Mouse (Mus musculus): ENCODE results near the gene Itgb5. TPM values are rescaled to one million over a fixed set of nuclear protein-coding genes. Genes with fewer than 3 reads are reported as not detected.

The Itgb5 gene
- polyA plus RNA-seq, 1 experiment from 2014 or later = 25.0 TPM

DNA sequence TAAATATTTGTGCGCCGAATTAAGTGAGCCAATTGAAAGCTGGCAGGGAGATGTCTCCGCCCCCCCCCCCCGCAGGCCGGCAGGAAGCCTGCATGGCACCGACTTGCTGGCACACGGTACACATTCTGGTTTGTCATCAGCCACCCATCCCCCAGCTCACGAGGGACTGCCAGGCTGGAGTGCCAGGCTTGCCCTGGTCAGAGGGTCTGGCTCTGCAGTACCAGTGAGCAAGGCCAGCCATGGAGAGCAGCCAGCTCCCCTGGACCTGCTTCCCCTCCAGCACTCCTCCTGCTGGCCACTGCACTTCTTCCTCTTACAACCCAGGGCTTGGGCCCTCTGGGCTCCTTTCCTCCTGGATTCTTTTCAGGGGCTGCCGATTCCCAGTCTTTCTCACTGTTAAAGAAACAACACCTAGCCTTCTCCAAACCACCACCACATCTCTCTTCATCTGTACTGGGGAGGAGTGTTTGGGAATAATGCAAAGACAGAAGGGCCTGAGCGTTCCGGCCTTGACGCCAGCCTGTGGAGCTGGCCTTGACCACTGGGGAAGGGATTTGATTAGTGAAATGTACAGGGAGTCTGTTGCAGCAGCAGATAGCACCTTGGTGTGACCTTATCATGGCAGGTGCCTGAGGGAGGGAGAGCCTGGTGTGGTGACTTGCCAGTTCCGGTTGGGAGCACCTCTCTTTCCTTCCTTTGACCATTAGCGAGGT lies 30.7 kb downstream of the Itgb5 start:
- Histone ChIP-seq H3K9me3 (ENCODE audit: control insufficient read depth, low read length) (no peaks in the 10 kb centered on the region), H3K36me3 (ENCODE audit: control insufficient read depth, insufficient read depth, low read length) (no peaks in the 10 kb centered on the region), H3K4me2 (peak overlapping the region; percentile 13; the same call in 1 of the 2 replicates), H3K27ac (ENCODE audit: low read depth, low read length) (no peak overlapping the region), H3K27me3 (replicated peaks; ENCODE audit: control insufficient read depth, insufficient read depth, low read length) (no peaks in the 10 kb centered on the region), H3K4me3 (ENCODE audit: low read depth, low read length) (no peak overlapping the region), H3K9ac (ENCODE audit: low read depth, low read length) (no peak overlapping the region), H3K4me1 (replicated peaks; ENCODE audit: control insufficient read depth, insufficient read depth, low read length) (no peaks in the 10 kb centered on the region)
- ATAC-seq (replicated peaks; ENCODE audit: low FRiP score) (no peak), DNase-seq (ENCODE audit: low spot score) (no peak)
- 48% methylated on average over 14 of the region's 14 CpGs for WGBS

- WGBS = 80% methylated on average over 4 of the region's 4 CpGs
- DNase-seq (ENCODE audit: low spot score) (no peak), ATAC-seq (replicated peaks; ENCODE audit: low FRiP score) (no peak)
- Histone ChIP-seq H3K27ac (ENCODE audit: low read depth, low read length) (no peak overlapping the region), H3K4me3 (ENCODE audit: low read depth, low read length) (no peak overlapping the region), H3K4me1 (replicated peaks; ENCODE audit: control insufficient read depth, insufficient read depth, low read length) (no peaks in the 10 kb centered on the region), H3K4me2 (no peak overlapping the region), H3K9ac (ENCODE audit: low read depth, low read length) (no peak overlapping the region), H3K36me3 (ENCODE audit: control insufficient read depth, insufficient read depth, low read length) (no peaks in the 10 kb centered on the region), H3K27me3 (replicated peaks; ENCODE audit: control insufficient read depth, insufficient read depth, low read length) (no peaks in the 10 kb centered on the region), H3K9me3 (ENCODE audit: control insufficient read depth, low read length) (no peaks in the 10 kb centered on the region)
Measured at GRCm38 (mm10) chr16:33862406-33862805, 32.9 kb downstream of the Itgb5 start.

GRCm38 (mm10) chr16:33863208-33863751 lies 33.8 kb downstream of the Itgb5 start:
- Histone ChIP-seq H3K36me3 (ENCODE audit: control insufficient read depth, insufficient read depth, low read length) (no peaks in the 10 kb centered on the region), H3K9ac (ENCODE audit: low read depth, low read length) (no peak overlapping the region), H3K4me2 (no peak overlapping the region), H3K4me1 (replicated peaks; ENCODE audit: control insufficient read depth, insufficient read depth, low read length) (no peaks in the 10 kb centered on the region), H3K9me3 (ENCODE audit: control insufficient read depth, low read length) (no peaks in the 10 kb centered on the region), H3K4me3 (ENCODE audit: low read depth, low read length) (no peak overlapping the region), H3K27me3 (replicated peaks; ENCODE audit: control insufficient read depth, insufficient read depth, low read length) (no peaks in the 10 kb centered on the region), H3K27ac (ENCODE audit: low read depth, low read length) (no peak overlapping the region)
- DNase-seq (ENCODE audit: low spot score) (no peak), ATAC-seq (replicated peaks; ENCODE audit: low FRiP score) (no peak)
- WGBS = 77% methylated on average over 5 of the region's 5 CpGs

GRCm38 (mm10) chr16:33870224-33870785 lies 40.8 kb downstream of the Itgb5 start:
- no peak for DNase-seq (ENCODE audit: low spot score)
- no peak overlapping the region for H3K4me2 ChIP-seq
- no peaks in the 10 kb centered on the region for H3K4me1 ChIP-seq (replicated peaks; ENCODE audit: control insufficient read depth, insufficient read depth, low read length)
- no peak for ATAC-seq (replicated peaks; ENCODE audit: low FRiP score)
- H3K27me3 ChIP-seq (replicated peaks; ENCODE audit: control insufficient read depth, insufficient read depth, low read length) = no peaks in the 10 kb centered on the region
- WGBS = 69% methylated on average over 3 of the region's 3 CpGs
- H3K9me3 ChIP-seq (ENCODE audit: control insufficient read depth, low read length) = no peaks in the 10 kb centered on the region
- no peak overlapping the region for H3K4me3 ChIP-seq (ENCODE audit: low read depth, low read length)
- no peak overlapping the region; the same call in 1 of the 2 replicates for H3K27ac ChIP-seq (ENCODE audit: low read depth, low read length)
- no peak overlapping the region for H3K9ac ChIP-seq (ENCODE audit: low read depth, low read length)
- H3K36me3 ChIP-seq (ENCODE audit: control insufficient read depth, insufficient read depth, low read length) = no peaks in the 10 kb centered on the region

- no peaks in the 10 kb centered on the region for H3K4me1 ChIP-seq (replicated peaks; ENCODE audit: control insufficient read depth, insufficient read depth, low read length)
- DNase-seq (ENCODE audit: low spot score) = no peak
- no peak overlapping the region for H3K4me2 ChIP-seq
- H3K27me3 ChIP-seq (replicated peaks; ENCODE audit: control insufficient read depth, insufficient read depth, low read length) = no peaks in the 10 kb centered on the region
- 80% methylated on average over 13 of the region's 13 CpGs for WGBS
- no peaks in the 10 kb centered on the region for H3K36me3 ChIP-seq (ENCODE audit: control insufficient read depth, insufficient read depth, low read length)
- no peaks in the 10 kb centered on the region for H3K9me3 ChIP-seq (ENCODE audit: control insufficient read depth, low read length)
- no peak overlapping the region for H3K27ac ChIP-seq (ENCODE audit: low read depth, low read length)
- H3K9ac ChIP-seq (ENCODE audit: low read depth, low read length) = no peak overlapping the region
- ATAC-seq (replicated peaks; ENCODE audit: low FRiP score) = no peak
- no peak overlapping the region for H3K4me3 ChIP-seq (ENCODE audit: low read depth, low read length)
Measured at GRCm38 (mm10) chr16:33870988-33871758, 41.7 kb downstream of the Itgb5 start.

DNA sequence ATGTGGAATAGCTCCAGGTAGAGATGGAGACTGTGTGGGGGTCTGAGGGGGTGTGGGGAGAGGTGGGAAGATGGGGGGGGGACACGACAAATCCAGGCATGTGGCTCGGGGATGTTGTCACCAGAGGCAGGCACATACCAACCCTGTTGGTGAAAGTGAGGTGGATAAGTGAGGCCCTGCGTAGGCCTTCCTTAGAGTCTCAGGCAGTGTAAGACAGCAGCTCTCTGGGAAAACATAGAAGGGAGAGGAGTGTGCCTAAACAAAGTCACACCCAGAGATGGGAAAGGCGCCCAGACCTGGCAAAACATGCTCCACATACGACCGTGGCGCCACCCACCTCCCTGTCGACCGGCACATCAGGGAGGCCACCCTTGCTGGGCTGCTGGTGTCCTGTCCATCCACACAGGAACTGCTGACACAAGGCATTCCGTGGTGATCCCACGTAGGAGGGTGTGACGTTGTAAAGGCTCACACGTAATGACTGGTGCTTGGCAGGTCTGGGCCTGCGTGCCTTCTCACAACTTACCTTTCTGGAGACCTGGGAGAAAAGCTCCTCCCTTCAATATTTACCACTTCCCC lies 42.5 kb downstream of the Itgb5 start:
- H3K27me3 ChIP-seq (replicated peaks; ENCODE audit: control insufficient read depth, insufficient read depth, low read length) = no peaks in the 10 kb centered on the region
- H3K27ac ChIP-seq (ENCODE audit: low read depth, low read length) = no peak overlapping the region
- no peaks in the 10 kb centered on the region for H3K36me3 ChIP-seq (ENCODE audit: control insufficient read depth, insufficient read depth, low read length)
- WGBS = 74% methylated on average over 14 of the region's 14 CpGs
- no peak for ATAC-seq (replicated peaks; ENCODE audit: low FRiP score)
- DNase-seq (ENCODE audit: low spot score) = no peak
- H3K4me1 ChIP-seq (replicated peaks; ENCODE audit: control insufficient read depth, insufficient read depth, low read length) = no peaks in the 10 kb centered on the region
- H3K9me3 ChIP-seq (ENCODE audit: control insufficient read depth, low read length) = no peaks in the 10 kb centered on the region
- no peak overlapping the region for H3K9ac ChIP-seq (ENCODE audit: low read depth, low read length)
- no peak overlapping the region for H3K4me2 ChIP-seq
- H3K4me3 ChIP-seq (ENCODE audit: low read depth, low read length) = no peak overlapping the region

DNA sequence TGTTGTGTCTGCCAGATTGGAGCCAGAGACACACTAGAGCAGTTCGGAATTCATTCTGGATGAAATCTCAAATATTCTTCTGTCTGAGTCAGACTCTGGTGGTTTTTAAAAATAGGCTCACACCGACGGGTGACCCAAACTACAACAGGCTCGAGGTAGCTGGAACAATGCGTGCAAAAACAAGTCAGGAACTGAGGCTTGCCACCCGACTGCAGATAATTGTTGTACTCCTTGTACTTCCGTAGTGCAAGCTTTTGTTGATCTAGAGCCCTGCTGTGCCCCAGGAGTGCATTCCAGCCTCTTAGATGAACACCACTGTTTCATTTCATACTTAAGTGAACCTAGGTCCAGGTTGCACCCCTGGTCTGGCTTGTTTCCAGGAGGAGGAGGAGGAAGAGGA lies 43.8 kb downstream of the Itgb5 start:
- no peaks in the 10 kb centered on the region for H3K4me1 ChIP-seq (replicated peaks; ENCODE audit: control insufficient read depth, insufficient read depth, low read length)
- H3K36me3 ChIP-seq (ENCODE audit: control insufficient read depth, insufficient read depth, low read length) = no peaks in the 10 kb centered on the region
- H3K27ac ChIP-seq (ENCODE audit: low read depth, low read length) = no peak overlapping the region
- no peaks in the 10 kb centered on the region for H3K9me3 ChIP-seq (ENCODE audit: control insufficient read depth, low read length)
- H3K4me3 ChIP-seq (ENCODE audit: low read depth, low read length) = no peak overlapping the region
- H3K4me2 ChIP-seq = no peak overlapping the region
- 75% methylated on average over 7 of the region's 7 CpGs for WGBS
- H3K9ac ChIP-seq (ENCODE audit: low read depth, low read length) = no peak overlapping the region
- DNase-seq (ENCODE audit: low spot score) = no peak
- ATAC-seq (replicated peaks; ENCODE audit: low FRiP score) = no peak
- H3K27me3 ChIP-seq (replicated peaks; ENCODE audit: control insufficient read depth, insufficient read depth, low read length) = no peaks in the 10 kb centered on the region

DNA sequence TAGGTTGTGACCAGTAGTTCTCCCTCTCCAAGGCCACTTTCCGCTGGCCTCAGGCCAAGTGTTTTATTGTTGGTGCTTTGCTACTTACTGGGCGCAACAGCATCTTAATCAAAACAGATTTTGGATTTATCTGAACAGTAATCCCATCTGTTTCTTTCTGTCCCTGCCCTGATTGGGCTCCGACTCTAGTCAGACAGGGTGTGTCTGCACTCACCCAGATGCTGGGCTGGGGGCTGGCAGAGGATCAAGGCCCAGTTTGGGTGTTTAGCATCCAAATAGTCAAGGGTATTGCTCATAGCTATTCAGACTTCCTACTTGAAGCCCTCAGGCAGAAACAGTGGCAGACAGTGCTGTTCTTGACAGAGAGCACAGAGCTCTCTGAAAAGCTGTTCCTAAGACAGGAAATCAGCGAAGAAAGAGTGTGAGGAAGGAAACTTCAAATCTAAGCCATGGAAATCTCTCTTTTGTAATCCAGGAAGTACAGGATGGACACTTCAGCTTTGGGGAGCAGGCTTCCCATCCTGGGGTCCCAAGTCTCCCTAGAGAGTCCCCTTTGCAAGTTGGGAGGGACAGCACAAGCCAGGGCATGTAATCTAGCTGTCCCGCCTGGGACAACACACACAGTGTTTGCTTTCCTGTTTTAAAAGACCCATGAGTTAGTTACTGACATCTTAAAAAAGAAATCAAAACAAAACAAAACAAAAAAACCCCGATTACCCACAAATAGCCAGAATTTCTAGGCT lies 48.7 kb downstream of the Itgb5 start:
- ATAC-seq (replicated peaks; ENCODE audit: low FRiP score) (no peak), DNase-seq (ENCODE audit: low spot score) (no peak)
- no peak overlapping the region for H3K4me3 ChIP-seq (ENCODE audit: low read depth, low read length)
- 61% methylated on average over 6 of the region's 6 CpGs for WGBS
- no peaks in the 10 kb centered on the region for H3K9me3 ChIP-seq (ENCODE audit: control insufficient read depth, low read length)
- no peak overlapping the region for H3K9ac ChIP-seq (ENCODE audit: low read depth, low read length)
- H3K27me3 ChIP-seq (replicated peaks; ENCODE audit: control insufficient read depth, insufficient read depth, low read length) = no peaks in the 10 kb centered on the region
- no peak overlapping the region for H3K4me2 ChIP-seq
- no peak overlapping the region for H3K27ac ChIP-seq (ENCODE audit: low read depth, low read length)
- H3K36me3 ChIP-seq (ENCODE audit: control insufficient read depth, insufficient read depth, low read length) = no peaks in the 10 kb centered on the region
- no peaks in the 10 kb centered on the region for H3K4me1 ChIP-seq (replicated peaks; ENCODE audit: control insufficient read depth, insufficient read depth, low read length)
